Mouse (Mus musculus) neutrophil, adult 5-6 weeks (primary cell): ENCODE results near the gene S100a8. TPM values are rescaled to one million over a fixed set of nuclear protein-coding genes. Genes with fewer than 3 reads are reported as not detected.

Experiments
- ATAC-seq: fragments of 151-379, 151-347 bp; 2 replicates; pipeline ENCODE4 v1.8.0; 2017; ENCODE audit warnings: mild to moderate bottlenecking, moderate TSS enrichment; ENCODE audit not compliant: insufficient number of reproducible peaks, poor library complexity, low FRiP score, severe bottlenecking; ENCODE audit errors: extremely low read depth
- total RNA-seq: library from RNA; stranded (forward); fragments of 200-1000 nt; gene quantifications from 2 replicates; pipeline ENCODE4 v1.2.3, GENCODE M21; 2017

The S100a8 gene
- total RNA-seq, 1 experiment from 2014 or later, result 9,143 TPM

DNA sequence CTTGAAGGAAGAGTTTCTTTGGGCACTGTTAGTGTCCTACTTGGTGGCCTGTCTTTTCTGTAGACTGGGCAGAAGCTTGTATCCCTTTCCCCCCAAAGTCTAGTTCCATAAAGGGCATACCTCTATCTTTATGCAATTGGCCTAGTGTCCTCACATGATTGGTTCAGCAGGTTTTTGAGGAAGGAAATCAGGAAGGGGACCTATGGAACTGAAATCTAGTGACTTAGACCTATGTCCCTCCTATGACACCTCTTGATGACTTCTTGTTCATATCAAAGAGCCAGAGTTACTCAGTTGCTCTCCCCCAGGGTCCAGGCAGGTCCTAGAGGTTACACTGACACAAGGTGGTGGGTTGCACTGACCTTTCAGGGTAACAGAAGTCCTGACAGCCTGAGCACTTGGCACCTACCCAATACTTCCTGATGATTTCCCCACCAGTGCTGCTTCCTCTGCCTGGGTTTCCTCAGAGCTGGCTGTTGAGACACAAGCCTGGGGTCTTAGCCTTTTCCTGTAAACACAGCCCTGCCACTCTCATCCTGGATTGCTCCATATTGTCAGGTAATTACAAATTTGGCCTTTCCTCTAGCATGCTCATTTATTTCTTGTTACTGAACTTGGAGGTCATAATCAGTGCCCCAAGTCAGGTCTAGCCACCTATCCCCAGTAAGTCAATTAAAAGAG, 9.3 kb upstream of the S100a8 start:
- ATAC-seq, result no peak

- peak; percentile 25; the same call in 1 of the 2 replicates for ATAC-seq
These were observed 4.6 kb upstream of the S100a8 start for GRCm38 (mm10) chr3:90664219-90664618.

- no peak for ATAC-seq
These were observed 9.9 kb downstream of the S100a8 start for GRCm38 (mm10) chr3:90678656-90679055.

DNA sequence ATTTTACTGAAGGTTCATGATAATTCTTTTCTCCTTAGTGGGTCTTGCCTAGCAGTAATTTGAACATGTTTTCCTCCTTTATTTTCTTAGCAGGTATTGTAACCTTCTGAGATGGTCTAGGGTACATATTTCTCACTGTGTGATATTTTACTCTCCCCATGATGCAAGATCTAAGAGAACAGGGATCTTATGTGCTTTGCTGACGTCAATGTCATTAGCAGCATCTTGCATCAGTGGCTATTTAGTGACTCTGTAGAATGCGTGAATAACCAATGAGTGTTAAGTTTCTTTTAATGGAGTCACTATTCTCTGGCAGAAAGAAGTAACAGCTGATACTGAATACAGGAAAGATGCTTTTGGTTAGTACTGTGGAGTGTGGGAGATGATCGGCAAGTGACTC, 15.2 kb downstream of the S100a8 start:
- ATAC-seq, result peak; percentile 63

- no peak for ATAC-seq
These were observed 18.1 kb downstream of the S100a8 start for GRCm38 (mm10) chr3:90686835-90687234.

DNA sequence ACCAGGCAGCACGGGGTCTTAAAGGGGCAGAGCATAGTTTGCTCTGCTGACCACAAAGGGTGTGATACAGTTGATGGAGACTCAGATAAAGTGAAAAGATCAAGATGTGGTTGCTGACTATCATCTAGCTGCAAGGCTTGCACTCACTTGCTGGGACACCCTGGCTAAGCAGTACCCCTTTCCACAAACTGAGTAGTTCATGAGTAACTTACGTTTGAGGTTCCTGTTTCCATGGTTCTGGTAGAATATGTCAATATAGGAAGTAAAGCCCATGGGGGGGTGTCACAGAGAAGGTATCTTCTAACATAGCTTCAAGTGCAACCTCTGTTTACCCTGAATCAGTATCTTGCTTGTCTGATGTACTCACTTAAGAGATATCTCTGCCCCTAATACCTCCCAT, 24.7 kb downstream of the S100a8 start:
- peak; percentile 53; the same call in 1 of the 2 replicates for ATAC-seq

- peak; percentile 72 for ATAC-seq
These were observed 26.8 kb downstream of the S100a8 start, which contains the start of gene S100a9 for GRCm38 (mm10) chr3:90695613-90696012. TSS of gene S100a9 (minus strand) at chr3:90695721.

- ATAC-seq, result no peak
These were observed 33.5 kb downstream of the S100a8 start for GRCm38 (mm10) chr3:90702244-90702643.

- peak; percentile 60; the same call in 1 of the 2 replicates for ATAC-seq
These were observed 39.9 kb downstream of the S100a8 start for GRCm38 (mm10) chr3:90708523-90709202.

- ATAC-seq, result peak; percentile 94
These were observed 41.0 kb downstream of the S100a8 start for GRCm38 (mm10) chr3:90709591-90710460.

Other genes with a start within 250 kb of the S100a8 start
- gene Ints3, start 235.4 kb upstream of the S100a8 start, total RNA-seq, result 17.3 and 23.2 TPM in 2 replicates
- 0.12 TPM in 1 of 2 replicates, not detected in the other for gene Npr1, start 203.1 kb upstream of the S100a8 start, total RNA-seq
- 64.5 and 67.2 TPM in 2 replicates for gene Ilf2, start 192.9 kb upstream of the S100a8 start, total RNA-seq
- gene Snapin, start 177.9 kb upstream of the S100a8 start, total RNA-seq, result 41.6 and 45.4 TPM in 2 replicates
- gene Chtop, start 159.5 kb upstream of the S100a8 start, total RNA-seq, result 101 and 106 TPM in 2 replicates
- 11.2 and 13.0 TPM in 2 replicates for gene S100a1, start 154.6 kb upstream of the S100a8 start, total RNA-seq
- gene S100a13, start 154.5 kb upstream of the S100a8 start, total RNA-seq, result 35.1 and 41.4 TPM in 2 replicates
- 1.6 and 2.0 TPM in 2 replicates for gene S100a14, start 142.1 kb upstream of the S100a8 start, total RNA-seq
- not detected in 2 replicates for gene S100a16, start 131.7 kb upstream of the S100a8 start, total RNA-seq
- 1.4 and 2.3 TPM in 2 replicates for gene S100a3, start 108.4 kb upstream of the S100a8 start, total RNA-seq
- not detected in 2 replicates for gene S100a2, start 78.7 kb upstream of the S100a8 start, total RNA-seq
- gene Gm42674, start 67.1 kb upstream of the S100a8 start, total RNA-seq, result not detected in 2 replicates
- 88.4 and 95.9 TPM in 2 replicates for gene S100a4, start 65.2 kb upstream of the S100a8 start, total RNA-seq
- gene S100a5, start 60.5 kb upstream of the S100a8 start, total RNA-seq, result not detected in 2 replicates
- gene S100a6, start 56.1 kb upstream of the S100a8 start, total RNA-seq, result 1,146 and 1,580 TPM in 2 replicates
- gene S100a7a, start 15.0 kb upstream of the S100a8 start, total RNA-seq, result 0.81 and 1.1 TPM in 2 replicates
- 13,076 and 15,649 TPM in 2 replicates for gene S100a9, start 26.7 kb downstream of the S100a8 start, total RNA-seq
- 5.4 and 6.2 TPM in 2 replicates for gene Pglyrp4, start 57.9 kb downstream of the S100a8 start, total RNA-seq
- gene Gm5849, start 108.9 kb downstream of the S100a8 start, total RNA-seq, result not detected in 2 replicates